Mouse (Mus musculus): ENCODE data around the gene Nup188.

Nup188 gene

GRCm38 (mm10) chr2:30286192-30287026 is at the start of gene Nup188, which contains the start of gene Dolk:
Gene Nup188 (plus strand): TSS chr2:30286397.
Gene Dolk (minus strand): TSS chr2:30286334.
- DNase-seq (ENCODE audit: low read depth, low spot score): peak; percentile 99

GRCm38 (mm10) chr2:30236426-30237198 is 49.6 kb upstream of the Nup188 start:
- no peak for DNase-seq (ENCODE audit: low read depth, low spot score)

GRCm38 (mm10) chr2:30237199-30237880 is 48.9 kb upstream of the Nup188 start, which contains the start of gene Lrrc8a:
Gene Lrrc8a (plus strand): TSS chr2:30237715.
- DNase-seq (ENCODE audit: low read depth, low spot score): peak; percentile 99

GRCm38 (mm10) chr2:30237881-30238280 is 48.3 kb upstream of the Nup188 start:
- DNase-seq (ENCODE audit: low read depth, low spot score): no peak

GRCm38 (mm10) chr2:30238906-30239465 is 47.2 kb upstream of the Nup188 start:
- DNase-seq (ENCODE audit: low read depth, low spot score): no peak

- DNase-seq (ENCODE audit: low read depth, low spot score): no peak
Measured at GRCm38 (mm10) chr2:30239777-30240176, 46.4 kb upstream of the Nup188 start.

- DNase-seq (ENCODE audit: low read depth, low spot score): no peak
Measured at GRCm38 (mm10) chr2:30240267-30240666, 45.9 kb upstream of the Nup188 start, which contains the start of gene Gm28035. Gene Gm28035 (plus strand): TSS chr2:30240567.

GRCm38 (mm10) chr2:30242509-30242908 is 43.7 kb upstream of the Nup188 start:
- DNase-seq (ENCODE audit: low read depth, low spot score): no peak

- no peak for DNase-seq (ENCODE audit: low read depth, low spot score)
Measured at GRCm38 (mm10) chr2:30243391-30243790, 42.8 kb upstream of the Nup188 start.

- DNase-seq (ENCODE audit: low read depth, low spot score): no peak
Measured at GRCm38 (mm10) chr2:30244595-30245178, 41.5 kb upstream of the Nup188 start.

GRCm38 (mm10) chr2:30247036-30247435 is 39.2 kb upstream of the Nup188 start:
- DNase-seq (ENCODE audit: low read depth, low spot score): no peak

- DNase-seq (ENCODE audit: low read depth, low spot score): no peak
Measured at GRCm38 (mm10) chr2:30247681-30248080, 38.5 kb upstream of the Nup188 start.

GRCm38 (mm10) chr2:30249182-30249581 is 37.0 kb upstream of the Nup188 start:
- no peak for DNase-seq (ENCODE audit: low read depth, low spot score)

GRCm38 (mm10) chr2:30250166-30251128 is 35.8 kb upstream of the Nup188 start:
- no peak for DNase-seq (ENCODE audit: low read depth, low spot score)

GRCm38 (mm10) chr2:30251417-30252104 is 34.6 kb upstream of the Nup188 start:
- peak; percentile 87 for DNase-seq (ENCODE audit: low read depth, low spot score)

- no peak for DNase-seq (ENCODE audit: low read depth, low spot score)
Measured at GRCm38 (mm10) chr2:30252521-30252920, 33.7 kb upstream of the Nup188 start.

GRCm38 (mm10) chr2:30253809-30254208 is 32.4 kb upstream of the Nup188 start:
- DNase-seq (ENCODE audit: low read depth, low spot score): peak; percentile 53

GRCm38 (mm10) chr2:30255631-30256395 is 30.4 kb upstream of the Nup188 start:
- DNase-seq (ENCODE audit: low read depth, low spot score): no peak
